Mouse (Mus musculus) ovary, postnatal 10 days (tissue): ENCODE results near the gene Tanc1.
"Not testable (repeated sequence)": the region's sequence is repeated elsewhere in the genome, so short reads cannot be mapped to it uniquely, and the experiment has no call there.

ENCODE experiments used
- DNase-seq: peaks from one replicate; pipeline ENCODE4 v3.0.0; 2022; ENCODE audit warnings: low spot score

The Tanc1 gene

DNA sequence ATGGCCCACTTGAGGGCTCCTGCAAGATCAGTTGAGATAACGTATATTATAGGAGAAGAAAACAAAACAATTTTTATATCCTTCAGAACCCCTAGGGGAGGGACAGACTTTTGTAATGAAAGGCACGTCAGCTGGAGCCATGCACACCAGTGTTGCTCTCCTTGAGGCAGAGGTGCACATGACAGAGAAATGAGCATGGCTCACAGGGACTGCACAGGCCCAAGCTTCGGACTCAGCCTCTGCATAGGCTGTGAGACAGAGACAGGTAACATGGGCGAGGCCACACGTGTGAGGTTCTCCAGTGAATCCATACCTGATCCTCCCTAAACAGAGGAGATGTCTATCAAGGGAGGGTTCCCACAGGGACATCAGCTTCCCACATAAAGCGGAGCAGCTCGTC, 217.9 kb downstream of the Tanc1 start:
- no peak for DNase-seq

DNA sequence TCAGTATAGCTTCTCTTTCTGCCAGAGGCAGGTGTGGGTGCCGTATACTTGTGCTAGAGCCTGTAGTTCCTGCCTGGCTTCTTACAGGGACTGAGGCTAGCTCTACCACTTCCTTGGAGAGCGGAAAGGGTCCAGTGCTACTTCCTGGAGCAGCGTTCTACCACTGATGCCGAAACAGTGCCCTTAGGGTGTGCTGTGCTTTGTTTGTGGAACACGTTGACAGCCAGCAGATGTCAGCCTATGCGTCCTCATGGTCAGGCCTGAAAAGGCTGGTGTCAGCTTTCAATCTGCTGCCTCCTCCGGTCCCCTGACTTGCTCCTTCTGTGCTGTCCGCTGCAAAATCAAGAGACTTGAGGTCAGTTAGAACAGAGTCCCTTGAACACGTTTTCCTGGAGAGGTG, 218.3 kb downstream of the Tanc1 start:
- no peak for DNase-seq

DNA sequence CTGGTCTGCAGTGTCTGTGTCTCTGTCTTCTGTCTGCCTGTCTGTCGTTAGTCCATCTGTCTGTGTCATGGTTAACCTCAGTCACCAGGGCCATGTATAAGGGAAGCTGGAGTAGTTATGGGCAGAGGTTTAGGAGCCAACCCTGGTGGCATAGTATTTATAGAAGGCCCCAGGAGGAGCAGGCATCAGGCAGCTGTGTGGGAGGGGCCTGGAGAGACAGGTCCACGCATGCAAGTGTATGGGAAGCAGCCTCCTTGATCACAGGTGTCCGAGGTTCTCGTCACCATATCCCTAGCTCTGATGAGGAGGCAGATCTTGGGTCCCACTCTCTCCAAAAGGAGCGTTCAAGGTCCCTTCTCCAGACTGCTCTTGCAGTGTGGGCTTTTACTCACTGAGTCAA, 219.1 kb downstream of the Tanc1 start:
- DNase-seq: no peak

DNA sequence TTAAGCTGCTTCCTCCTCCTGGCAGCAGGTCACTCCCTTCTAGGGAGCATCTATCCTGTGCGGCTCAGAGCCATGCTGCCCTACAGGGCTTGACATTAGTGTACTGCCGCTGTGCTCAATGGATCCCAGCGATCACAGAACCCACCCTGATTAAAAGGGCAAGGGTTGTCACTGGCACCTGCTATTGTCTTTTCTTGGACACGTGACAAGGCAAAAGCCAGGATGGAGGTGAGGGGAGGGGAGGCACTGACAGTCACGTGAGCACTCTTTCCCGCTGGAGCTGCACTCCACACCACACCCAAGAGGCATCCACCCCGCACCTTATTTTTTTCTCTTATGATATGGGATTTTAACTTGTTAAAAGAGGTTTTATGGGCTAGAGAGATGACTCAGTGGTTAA, 220.0 kb downstream of the Tanc1 start:
- DNase-seq: no peak

DNA sequence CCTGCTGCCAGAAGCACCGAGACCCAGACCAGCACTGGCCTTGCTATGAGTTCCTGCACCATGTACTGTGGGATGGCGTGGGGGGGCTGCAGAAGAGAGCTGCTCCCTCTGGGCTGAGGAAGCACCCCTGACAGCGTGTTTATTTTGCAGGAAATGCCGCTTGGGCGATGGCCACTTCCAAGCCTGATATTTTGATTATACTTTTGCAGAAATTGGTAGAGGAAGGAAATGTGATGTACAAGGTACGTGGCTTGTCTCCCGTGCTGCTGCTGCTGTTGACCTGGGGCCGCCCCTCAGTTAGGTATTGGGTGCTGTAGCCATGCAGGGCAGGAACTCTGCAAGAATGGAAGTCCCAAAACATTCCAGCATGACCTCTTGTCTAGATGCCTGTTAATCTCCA, 227.0 kb downstream of the Tanc1 start:
- no peak for DNase-seq

DNA sequence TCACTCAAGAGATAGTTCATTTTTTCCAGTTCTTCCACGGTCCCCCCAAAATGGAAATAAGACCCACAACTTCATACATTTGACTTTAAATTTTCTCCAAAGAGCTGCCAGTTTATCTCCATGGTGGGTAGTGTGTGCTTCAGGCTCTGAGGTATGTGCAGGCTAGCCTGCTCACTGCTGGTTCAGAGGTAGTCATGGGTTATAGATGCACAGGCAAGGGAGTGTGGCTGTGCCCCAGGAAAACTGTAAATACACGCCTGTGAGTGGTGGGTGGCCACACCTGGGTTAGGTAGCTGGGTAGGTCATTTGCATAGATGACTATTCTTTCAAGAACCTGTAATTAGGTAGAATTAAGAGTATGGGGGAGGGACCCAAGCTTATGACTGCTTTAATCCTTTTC, 227.9 kb downstream of the Tanc1 start:
- DNase-seq: no peak

DNA sequence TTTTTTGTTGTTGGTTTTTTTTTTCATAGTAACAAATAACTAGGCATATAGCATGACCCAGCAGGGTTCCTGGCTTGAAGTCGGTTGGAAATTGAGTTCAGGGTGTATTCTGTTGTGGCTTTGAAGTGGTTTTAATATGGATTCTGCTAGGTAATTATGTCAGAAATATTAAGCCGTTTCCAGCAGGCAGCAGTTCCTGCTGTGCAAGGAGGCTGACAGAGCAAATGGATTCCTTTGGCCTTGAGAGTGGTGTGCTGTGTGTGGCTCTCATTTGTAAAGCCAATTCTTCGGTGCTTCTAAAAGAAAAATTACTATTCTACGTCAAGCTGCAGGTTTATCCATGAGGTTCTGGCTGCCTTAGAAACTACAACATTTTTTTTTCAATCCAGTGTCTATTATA, 228.3 kb downstream of the Tanc1 start:
- no peak for DNase-seq

DNA sequence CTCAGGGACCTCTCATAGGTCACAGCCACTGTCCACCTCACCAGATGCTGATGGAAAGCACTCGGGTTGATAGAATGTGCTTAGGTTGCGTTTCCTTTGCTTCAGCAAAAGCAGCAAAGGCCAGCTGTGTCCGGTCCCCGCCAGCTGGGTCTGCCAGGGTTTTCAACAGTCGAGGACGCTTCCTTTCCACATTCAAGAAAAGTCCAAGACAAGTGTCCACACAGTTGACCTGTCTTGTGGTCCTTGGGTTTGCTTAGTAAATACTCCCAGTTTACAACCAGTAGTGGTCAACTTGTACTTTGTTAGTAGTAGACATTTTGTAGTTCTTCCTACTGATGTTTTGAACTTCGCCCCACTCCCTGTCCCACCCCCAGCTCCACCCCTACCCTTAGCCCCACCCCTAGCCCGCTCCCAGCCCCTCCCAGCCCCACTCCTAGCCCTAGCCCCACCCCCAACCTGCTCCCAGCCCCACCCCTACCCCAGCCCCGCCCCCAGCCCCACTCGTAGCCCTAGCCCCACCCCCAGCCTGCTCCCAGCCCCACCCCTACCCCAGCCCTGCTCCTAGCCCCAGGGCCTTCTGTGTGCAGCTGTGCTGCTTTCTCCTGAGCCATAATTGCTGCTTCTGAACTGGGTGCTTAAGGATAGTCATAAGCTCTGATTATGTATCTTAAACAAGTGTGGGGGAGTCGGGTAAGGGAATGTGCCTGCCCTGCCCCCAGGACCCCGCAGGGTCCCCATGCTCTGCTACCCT, 229.5 kb downstream of the Tanc1 start:
- no peak for DNase-seq

DNA sequence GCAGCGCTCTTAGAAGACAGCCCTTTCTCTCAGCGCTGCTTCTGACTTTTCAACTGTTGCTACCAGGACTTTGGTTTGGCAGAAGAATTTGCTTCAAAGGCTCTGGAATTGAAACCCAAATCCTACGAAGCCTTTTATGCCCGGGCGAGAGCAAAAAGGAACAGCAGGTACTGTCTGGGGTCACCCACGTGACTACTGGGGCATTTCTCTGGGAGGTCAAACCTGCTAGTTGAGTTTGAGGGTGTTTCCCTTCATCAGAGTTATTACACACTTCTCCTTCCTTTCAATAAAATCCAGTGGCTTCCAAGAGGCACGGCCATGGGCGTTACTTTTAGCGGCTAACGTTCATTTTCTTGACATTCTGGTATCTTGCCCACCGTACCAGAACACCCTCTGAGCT, 230.1 kb downstream of the Tanc1 start:
- no peak for DNase-seq

DNA sequence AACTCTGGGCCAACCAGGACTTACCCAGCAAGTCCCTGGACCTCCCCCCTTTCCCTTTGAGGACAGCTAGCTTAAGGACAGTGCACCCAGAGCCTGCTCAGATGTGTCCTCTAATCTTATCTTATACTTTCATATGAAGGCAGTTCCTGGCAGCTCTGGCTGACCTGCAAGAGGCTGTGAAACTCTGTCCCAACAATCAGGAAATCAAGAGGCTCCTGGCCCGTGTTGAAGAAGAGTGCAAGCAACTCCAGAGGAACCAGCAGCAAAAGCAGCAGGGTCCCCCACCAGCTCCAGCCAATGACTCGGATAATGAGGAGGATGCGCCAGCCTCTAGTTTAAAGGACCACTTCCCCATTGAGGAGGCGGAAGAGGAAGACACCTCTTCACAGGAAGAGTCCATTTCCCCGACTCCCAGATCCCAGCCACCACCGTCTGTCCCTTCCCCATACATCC, 230.7 kb downstream of the Tanc1 start:
- no peak for DNase-seq

DNA sequence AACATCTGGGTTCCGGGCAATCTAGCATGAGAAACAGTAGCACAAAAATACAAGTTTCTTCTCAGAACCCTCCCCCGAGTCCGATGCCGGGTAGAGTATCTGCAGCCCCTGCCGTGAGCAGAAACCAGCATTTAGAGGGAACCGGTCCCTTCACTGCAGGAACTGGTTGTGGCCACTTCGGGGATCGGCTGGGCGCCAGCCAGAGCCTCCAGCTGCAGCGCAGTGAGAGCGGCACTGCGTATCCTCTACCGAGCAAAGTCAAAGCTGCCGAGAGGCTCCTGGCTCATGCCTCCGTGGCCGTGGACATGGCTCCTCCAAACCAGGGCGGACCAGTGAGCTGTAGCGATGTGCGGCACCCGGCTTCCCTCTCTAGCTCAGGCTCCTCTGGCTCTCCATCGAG, 231.3 kb downstream of the Tanc1 start:
- no peak for DNase-seq

DNA sequence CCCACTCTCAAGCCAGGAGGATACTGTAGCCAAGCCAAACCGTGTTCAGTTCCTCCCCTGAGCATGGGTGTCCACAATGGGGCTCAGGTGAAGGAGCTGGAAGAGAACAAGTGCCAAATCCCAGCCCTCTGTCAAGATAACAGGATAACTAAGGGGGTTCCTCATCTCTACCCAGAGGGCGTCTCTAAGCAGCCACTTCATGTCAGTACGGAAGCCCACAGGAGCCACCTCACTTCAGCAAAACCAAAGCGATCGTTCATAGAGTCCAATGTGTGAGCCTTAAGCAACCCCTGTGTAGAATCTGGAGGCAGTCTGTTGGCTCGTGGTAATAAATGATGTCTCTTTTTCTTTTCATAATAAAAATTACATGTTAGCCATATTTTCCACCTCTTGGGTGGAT, 232.0 kb downstream of the Tanc1 start:
- no peak for DNase-seq

DNA sequence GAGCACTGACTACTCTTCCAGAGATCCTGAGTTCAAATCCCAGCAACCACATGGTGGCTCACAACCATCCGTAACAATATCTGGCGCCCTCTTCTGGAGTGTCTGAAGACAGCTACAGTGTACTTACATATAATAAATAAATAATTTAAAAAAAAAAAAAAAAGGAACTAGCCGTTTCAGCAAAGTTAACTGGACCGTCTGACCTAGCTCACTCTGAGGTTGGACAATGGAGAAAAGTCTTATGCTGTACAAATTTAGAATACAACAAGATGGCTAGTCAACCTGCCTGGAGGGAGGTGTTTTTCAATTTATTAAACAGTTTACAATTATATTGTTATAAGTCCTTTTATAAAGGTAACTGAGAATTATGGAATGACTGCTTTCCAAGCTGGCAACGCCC, 240.0 kb downstream of the Tanc1 start:
- DNase-seq: not testable (repeated sequence)

DNA sequence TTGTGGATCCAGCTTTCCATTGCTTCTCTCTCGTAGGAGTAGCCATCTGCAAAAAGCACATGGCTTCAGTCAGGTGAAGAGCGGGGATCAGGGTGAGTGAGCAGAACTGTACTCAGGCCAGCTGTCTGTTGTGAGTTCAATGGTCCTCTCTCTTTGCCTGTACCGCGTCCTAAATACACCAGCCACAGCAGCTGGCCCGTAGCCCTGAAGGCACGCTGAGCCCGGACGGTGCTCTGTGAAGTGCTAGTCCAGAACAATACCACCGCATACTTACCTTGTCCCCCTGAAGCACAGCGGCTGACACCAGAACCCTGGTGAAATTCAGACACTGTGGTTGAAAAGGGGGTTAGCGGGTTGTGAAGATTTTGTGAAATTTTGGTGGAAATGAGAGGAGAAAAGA, 241.1 kb downstream of the Tanc1 start:
- DNase-seq: no peak

DNA sequence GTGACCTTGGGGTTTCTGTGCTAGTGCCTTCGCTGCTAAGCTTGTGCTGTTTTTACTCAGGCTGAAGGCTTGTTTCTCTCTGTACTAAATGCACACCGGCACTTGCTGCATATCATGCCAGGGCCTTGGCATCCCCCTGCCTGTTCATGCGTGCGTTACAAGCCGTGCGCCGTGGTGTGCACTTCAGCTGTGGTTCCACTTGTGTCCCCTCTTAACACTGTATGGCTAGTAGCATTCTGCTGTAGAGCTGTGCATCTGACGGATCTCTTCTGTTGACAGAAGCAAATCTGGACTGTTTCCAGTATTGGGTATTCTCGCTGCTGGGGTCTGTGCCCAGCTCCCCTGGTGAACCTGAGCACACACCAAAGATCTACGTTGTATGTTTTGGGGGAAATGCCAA, 241.7 kb downstream of the Tanc1 start:
- DNase-seq: no peak

DNA sequence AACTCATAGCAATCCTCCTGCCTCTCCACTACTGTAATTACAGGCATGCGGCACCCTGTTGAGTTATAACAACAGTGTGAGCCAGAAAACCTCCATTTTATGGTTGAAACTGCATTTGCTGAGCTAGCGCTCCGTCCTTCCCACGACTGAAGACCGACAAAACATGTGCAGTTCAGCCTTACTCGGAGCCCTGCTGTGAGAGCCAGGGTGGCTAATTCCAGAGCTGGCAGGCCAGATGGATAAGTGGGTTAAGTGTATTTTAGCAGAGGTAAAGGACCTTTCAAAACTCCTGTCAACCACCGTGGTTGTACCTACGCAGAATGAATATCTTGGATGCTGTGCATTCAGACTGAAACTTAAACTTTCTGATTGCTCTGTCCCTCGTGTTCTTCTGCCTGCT, 242.5 kb downstream of the Tanc1 start:
- DNase-seq: no peak

DNA sequence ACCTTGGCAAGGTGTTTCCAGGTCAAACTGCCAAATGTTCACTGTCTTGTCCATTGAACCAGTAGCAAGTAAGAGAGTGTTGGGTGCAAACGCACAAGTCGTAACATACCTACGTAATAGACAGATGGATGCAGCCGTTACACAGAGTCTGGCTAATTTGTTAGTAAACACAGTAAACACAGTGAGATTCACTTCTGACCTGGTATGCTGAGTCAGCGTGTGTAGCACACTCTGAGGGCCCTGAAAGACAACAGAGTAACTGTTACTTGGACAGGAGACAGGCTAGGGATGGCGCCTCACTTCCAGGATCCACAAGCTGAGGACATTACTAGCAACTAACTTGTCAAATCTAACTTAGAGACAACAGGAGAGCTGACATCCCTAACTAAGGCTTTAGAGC, 250.8 kb downstream of the Tanc1 start:
- DNase-seq: no peak

DNA sequence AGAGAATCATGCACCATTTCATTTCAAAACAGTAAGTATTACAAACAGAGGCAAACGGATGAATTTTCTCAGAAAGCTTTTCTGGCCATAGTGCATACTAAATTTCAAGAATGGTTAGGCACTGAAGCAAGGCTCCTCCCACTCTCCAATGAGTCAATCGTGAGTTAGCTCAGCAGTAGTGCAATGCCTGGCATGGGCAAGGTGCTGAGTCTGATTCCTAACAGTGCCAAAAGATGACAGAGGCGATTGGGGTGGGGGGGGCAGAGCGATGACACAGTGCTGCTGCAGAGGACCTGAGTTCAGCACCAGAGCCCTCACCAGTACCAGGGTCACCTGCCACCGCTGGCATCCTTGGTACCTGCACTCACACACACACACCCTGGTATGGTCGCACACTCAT, 258.7 kb downstream of the Tanc1 start:
- DNase-seq: no peak

DNA sequence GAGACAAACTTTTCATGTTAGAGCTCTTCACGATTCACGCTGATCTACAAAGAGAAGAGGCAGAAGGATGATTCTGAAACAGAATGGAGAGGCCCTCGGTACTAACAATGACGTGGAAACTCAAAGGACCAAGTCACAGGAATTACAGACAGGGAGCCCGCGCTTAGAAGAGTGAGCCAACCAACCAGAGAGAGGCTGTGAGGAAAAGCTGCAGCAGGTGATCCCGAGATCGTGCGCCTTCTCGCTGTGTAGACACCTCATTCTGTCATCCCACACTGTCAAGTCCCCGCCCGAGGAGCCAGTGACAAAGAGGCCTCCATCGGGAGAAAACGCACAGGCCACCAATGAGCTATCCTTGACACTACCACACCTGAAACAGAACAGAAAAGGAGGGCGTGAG, 264.6 kb downstream of the Tanc1 start:
- no peak for DNase-seq

DNA sequence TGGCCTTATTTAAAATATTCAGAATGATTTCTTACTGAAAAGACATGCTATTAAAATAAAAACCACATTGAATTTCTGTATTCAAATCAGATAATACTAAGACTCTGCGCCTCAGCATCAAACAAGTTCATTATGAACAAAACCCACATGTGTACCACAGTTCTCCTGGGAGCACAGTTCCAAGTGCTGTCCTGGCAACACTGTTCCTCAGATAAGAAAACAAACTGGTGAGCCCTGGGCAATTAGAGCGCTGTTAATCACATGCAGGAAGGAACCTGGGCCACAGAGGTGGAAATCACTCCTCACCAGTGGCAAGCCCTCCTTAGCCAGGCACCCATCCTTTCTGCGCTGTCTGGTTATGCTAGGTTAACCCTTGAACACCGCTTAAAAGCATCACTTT, 265.5 kb downstream of the Tanc1 start:
- no peak for DNase-seq

DNA sequence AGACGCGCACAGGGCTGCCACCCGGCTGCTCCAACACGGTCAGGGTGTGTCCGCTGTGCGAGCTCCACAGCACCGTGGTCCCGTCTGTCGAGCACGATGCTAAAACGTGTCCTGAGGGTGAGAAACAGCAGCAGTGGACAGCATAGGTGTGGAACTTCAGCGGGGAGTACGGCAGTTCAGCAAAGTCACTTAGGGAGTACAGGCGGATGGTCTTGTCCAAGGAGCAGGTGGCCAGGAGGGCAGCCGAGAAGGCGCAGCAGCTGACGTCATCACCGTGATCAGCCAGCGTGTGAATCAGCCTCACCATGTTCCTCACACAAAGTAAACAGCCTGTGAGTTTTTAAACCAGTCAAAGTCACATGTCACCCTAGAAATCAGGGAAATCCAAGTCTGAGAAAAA, 266.4 kb downstream of the Tanc1 start:
- no peak for DNase-seq

DNA sequence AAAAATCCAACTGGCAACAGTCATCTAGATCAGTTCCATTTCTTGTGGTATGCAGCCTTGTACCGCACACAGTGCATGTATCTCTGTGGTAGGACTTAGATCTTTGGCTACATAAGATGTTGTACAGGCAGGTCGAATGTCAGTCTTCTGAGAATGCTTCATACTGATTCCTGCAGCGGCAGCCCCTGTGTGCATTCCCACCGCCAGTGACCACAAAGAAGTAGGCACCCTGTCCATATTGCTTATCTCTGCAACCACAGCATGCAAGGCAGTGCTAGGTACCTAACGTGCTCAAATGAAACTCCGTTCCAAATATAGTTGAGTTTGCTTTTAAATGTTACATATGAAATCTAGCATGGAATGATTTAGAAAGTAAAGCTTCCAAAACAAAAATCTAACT, 269.6 kb downstream of the Tanc1 start:
- no peak for DNase-seq

DNA sequence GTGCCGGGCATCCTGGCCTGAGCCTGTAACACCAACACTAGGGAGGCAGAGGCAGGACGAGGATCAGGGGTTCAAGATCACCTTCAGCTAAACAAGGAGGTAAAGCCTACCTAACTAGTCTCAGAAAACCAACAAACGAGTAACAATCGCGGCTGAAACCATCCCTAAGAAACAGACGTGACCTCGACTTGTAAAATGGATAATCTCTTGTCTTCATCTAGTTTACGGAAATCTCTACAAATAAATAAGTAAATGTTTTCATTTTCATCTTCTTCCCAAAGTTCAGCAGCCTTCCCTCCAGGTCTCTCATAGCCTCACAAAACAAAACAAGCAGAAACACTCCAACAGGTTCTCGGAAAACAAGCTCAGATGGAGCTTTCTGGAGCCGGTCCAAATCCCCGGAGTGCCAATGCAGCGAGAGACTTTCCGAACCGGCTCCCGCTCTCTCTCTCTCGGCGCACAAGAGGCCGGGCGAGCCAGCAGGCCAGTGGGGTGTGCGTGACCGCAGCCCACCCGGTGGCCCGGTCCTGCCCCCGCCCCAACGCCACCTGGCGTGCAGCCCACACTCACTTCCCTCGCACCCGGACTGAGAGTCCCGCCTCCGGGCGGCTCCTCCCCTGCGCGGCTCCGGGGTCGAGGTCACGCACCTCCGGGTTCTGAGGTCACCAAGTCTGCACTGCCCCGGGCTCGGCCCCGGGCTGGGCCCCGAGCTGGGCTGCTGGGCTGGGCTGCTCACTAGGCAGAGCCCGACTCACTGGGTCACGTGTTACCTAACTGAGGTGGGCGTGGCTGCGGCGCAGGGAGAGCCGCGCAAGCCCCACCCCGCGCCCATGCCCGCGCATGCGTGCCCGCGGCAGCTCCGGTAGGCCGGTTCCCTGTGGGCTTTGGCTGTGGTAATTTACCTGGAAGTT, 270.2 kb downstream of the Tanc1 start, which contains the start of gene Wdsub1:
TSS of gene Wdsub1 (minus strand) at position 761 of the 911 bp plus-strand sequence.
- peak; percentile 76 for DNase-seq
